Mouse (Mus musculus): ENCODE measurements at regions not wholly inside any gene's neighbourhood (a gene's known extent, or its start where the extent isn't known, plus 50 kb on each side); places are given as distances from the start of the nearest gene placed in this dataset.

DNA sequence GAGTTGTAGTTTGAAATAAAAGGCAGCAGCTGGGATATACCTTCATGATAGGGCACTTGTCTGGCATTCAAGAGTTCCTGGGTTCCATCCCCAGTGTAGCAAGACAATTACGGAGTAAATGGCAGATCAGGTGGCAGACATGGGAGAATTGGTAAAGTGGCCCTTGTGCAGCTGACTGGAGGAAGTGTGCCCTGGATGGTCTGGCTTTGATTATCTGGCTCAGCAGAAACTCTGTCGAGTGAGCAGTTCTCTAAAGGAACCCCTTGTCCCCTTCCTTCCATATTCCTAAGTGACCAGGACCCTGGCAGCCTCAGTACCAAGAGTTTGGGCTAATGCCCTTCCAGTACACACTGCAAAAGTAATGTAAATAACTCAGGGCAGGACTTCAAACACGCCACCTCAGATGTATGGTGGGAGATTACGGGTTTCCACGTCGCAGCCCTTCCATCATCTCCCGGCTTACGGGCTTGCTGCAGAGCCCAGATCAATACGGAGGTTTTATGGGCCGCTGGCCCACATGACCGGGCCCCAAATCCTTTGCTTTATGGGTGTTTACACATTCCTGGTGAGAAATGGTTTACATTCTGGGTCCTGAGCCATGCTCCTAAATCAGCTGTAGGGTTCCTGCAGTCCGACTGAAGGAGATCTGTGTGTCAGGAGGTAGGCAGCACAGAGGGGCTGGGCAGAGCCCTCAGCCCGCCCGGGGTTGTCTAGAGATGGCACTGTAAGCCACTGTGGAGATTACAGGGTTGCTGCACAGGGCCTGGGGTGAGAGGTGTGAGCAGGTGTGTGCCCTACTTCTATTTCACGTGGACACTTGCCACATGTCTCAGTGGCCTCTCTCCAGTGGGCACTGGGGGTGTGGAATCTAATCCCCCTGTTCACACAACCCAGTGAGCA, 50.4 kb upstream of the Hand1 start:
- no peak for TF ChIP-seq TAL1 (IDR thresholded peaks at IDR 0.05; ENCODE audit: low read length)
- TF ChIP-seq GATA1 (IDR thresholded peaks at IDR 0.05; ENCODE audit: low read length), result no peak

Data from erythroblast, embryonic 14.5 days (primary cell).